Mouse (Mus musculus) adrenal gland, postnatal 0 days (tissue): ENCODE results near the gene Bcas2. TPM values are rescaled to one million over a fixed set of nuclear protein-coding genes. Genes with fewer than 3 reads are reported as not detected.

Experiments used
- polyA plus RNA-seq: library from polyadenylated mRNA; unstranded; fragments of >200 nt; fragmentation: Nextera tagmentation; extraction: Ambion mirVana; gene quantifications from 2 replicates; pipeline ENCODE4 v1.2.1, GENCODE M21; 2015

Bcas2 gene
- polyA plus RNA-seq: 110 and 130 TPM in 2 replicates

GRCm38 (mm10) chr3:103171505-103172267 is at the start of gene Bcas2:
Gene Bcas2, plus strand, starts transcription at chr3:103171655.

Other genes with a start within 250 kb of the Bcas2 start
- 0.47 TPM in 1 of 2 replicates, not detected in the other for gene Sycp1, start 235.6 kb upstream of the Bcas2 start, polyA plus RNA-seq
- gene Nr1h5, start 207.5 kb upstream of the Bcas2 start, polyA plus RNA-seq: 0.08 and 0.11 TPM in 2 replicates
- gene Sike1, start 175.9 kb upstream of the Bcas2 start, polyA plus RNA-seq: 62.6 and 63.9 TPM in 2 replicates
- gene Csde1, start 151.2 kb upstream of the Bcas2 start, polyA plus RNA-seq: 171 and 230 TPM in 2 replicates
- gene Nras, start 113.4 kb upstream of the Bcas2 start, polyA plus RNA-seq: 41.6 and 44.2 TPM in 2 replicates
- gene Ampd1, start 97.6 kb upstream of the Bcas2 start, polyA plus RNA-seq: 0.35 TPM in 1 of 2 replicates, not detected in the other
- gene Dennd2c, start 69.1 kb upstream of the Bcas2 start, polyA plus RNA-seq: 1.8 and 1.9 TPM in 2 replicates
- 9.2 and 17.0 TPM in 2 replicates for gene Trim33, start 107.6 kb downstream of the Bcas2 start, polyA plus RNA-seq